Mouse (Mus musculus) hindbrain, postnatal 0 days (tissue): ENCODE measurements at regions not wholly inside any gene's neighbourhood (a gene's known extent, or its start where the extent isn't known, plus 50 kb on each side); places are given as distances from the start of the nearest gene placed in this dataset.

Experiments
- ATAC-seq: fragments of 200-750 bp; cut with Nextera tagmentation; 2 replicates; pipeline ENCODE4 v1.8.0; 2017; ENCODE audit warnings: mild to moderate bottlenecking, moderate TSS enrichment, moderate library complexity
- DNase-seq: peaks from one replicate; pipeline ENCODE4 v3.0.0-alpha.2; 2015; ENCODE audit warnings: low spot score
- H3K27ac ChIP-seq: fragments of 300-500 bp; sonication (generic); 2 replicates; pipeline ENCODE4 v1.5.1; 2014; ENCODE audit warnings: mild to moderate bottlenecking
- H3K27me3 ChIP-seq: fragments of 300-500 bp; sonication (generic); 2 replicates; pipeline ENCODE4 v1.6.1; 2014; ENCODE audit warnings: low read length, mixed read lengths; ENCODE audit not compliant: insufficient read depth
- H3K36me3 ChIP-seq: fragments of 300-500 bp; sonication (generic); 2 replicates; pipeline ENCODE4 v1.6.1; 2014; ENCODE audit warnings: low read length, mixed read lengths; ENCODE audit not compliant: insufficient read depth
- H3K4me1 ChIP-seq: fragments of 300-500 bp; sonication (generic); 2 replicates; pipeline ENCODE4 v1.6.1; 2014; ENCODE audit warnings: antibody characterized with exemption, low read length, mixed read lengths; ENCODE audit not compliant: insufficient read depth
- H3K4me2 ChIP-seq: fragments of 300-500 bp; sonication (generic); 2 replicates; pipeline ENCODE4 v1.6.1; 2014; ENCODE audit warnings: low read depth, mild to moderate bottlenecking, low read length, moderate library complexity, mixed read lengths
- H3K4me3 ChIP-seq: fragments of 300-500 bp; sonication (generic); 2 replicates; pipeline ENCODE4 v1.5.1; 2014; ENCODE audit warnings: low read length
- H3K9ac ChIP-seq: fragments of 300-500 bp; sonication (generic); replicated peaks from 2 replicates; pipeline ENCODE4 v1.6.1; 2014; ENCODE audit warnings: mild to moderate bottlenecking, low read length, moderate library complexity, mixed read lengths
- H3K9me3 ChIP-seq: fragments of 300-500 bp; sonication (generic); 2 replicates; pipeline ENCODE4 v1.6.1; 2016; ENCODE audit warnings: low read length, mixed read lengths
- CTCF ChIP-seq: IDR thresholded peaks from 2 replicates; pipeline ENCODE4 v1.5.1; 2016; ENCODE audit warnings: antibody characterized with exemption, control low read depth, low read depth
- WGBS: fragments of 180-500 bp; shearing (Covaris S2); extraction: QIAGEN DNeasy Blood & Tissue Kit; methylation state at CpG from one replicate; pipeline ENCODE4 v1.1.7; 2014; 5-methylcytosine and 5-hydroxymethylcytosine counted together

DNA sequence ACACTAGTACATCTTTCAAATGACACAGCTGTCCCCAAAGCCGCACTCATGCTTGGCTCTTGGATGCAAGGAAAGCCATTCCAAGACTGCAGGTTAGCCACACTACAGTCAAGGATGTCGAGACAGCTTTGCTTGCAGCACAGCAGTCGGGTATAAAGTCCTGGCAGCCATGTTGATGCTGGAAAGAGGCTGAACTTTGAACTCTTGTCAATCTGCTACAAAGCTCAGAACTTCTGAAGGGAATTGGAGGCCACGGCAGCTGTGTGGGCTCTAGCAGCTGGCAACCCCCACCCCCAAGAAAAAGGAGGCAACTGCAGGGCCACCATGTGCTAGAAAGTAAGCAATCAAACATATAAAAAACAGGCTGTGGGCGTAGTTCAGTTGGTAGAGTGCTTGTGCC, 90.0 kb upstream of the Zcchc2 start:
- TF ChIP-seq CTCF, result no peak
- DNase-seq (no peak), ATAC-seq (no peak)
- H3K36me3 ChIP-seq, result no peaks in the 10 kb centered on the region
- no peak overlapping the region for H3K4me3 ChIP-seq
- 69% methylated on average over 5 of the region's 5 CpGs for WGBS
- no peak overlapping the region for H3K4me2 ChIP-seq
- no peaks in the 10 kb centered on the region for H3K4me1 ChIP-seq
- no peaks in the 10 kb centered on the region for H3K27me3 ChIP-seq
- no peaks in the 10 kb centered on the region for H3K9me3 ChIP-seq
- H3K27ac ChIP-seq, result no peak overlapping the region
- no peak overlapping the region for H3K9ac ChIP-seq

DNA sequence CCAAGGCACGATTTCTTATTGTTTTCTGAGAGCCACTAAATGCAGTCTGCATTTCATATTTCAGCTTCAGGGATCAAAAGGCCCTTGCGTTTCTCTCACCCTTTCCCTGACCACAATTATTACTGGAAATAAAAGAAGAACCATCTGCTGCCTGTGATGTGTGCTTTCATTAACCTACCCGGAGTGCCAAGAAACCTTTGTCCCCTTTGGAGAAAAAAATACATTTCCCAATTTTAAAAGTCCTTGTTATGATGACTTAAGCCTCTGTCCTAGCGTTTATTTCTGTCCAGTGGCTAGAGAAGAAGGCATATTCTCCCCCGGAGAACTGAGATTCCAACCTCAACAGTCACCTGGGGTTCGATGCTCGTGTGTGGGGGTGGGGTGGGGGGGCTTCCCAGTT, 89.3 kb upstream of the Zcchc2 start:
- 0 out of 2 replicates have a peak, but pooled peaks cover under 1% of the 10 kb centered on the region for H3K4me1 ChIP-seq
- no peak overlapping the region for H3K9ac ChIP-seq
- 67% methylated on average over 7 of the region's 7 CpGs for WGBS
- no peak overlapping the region for H3K27ac ChIP-seq
- H3K4me2 ChIP-seq, result no peak overlapping the region
- TF ChIP-seq CTCF, result no peak
- DNase-seq, result no peak
- H3K27me3 ChIP-seq, result no peaks in the 10 kb centered on the region
- no peaks in the 10 kb centered on the region for H3K9me3 ChIP-seq
- ATAC-seq, result no peak
- no peak overlapping the region for H3K4me3 ChIP-seq
- H3K36me3 ChIP-seq, result no peaks in the 10 kb centered on the region

DNA sequence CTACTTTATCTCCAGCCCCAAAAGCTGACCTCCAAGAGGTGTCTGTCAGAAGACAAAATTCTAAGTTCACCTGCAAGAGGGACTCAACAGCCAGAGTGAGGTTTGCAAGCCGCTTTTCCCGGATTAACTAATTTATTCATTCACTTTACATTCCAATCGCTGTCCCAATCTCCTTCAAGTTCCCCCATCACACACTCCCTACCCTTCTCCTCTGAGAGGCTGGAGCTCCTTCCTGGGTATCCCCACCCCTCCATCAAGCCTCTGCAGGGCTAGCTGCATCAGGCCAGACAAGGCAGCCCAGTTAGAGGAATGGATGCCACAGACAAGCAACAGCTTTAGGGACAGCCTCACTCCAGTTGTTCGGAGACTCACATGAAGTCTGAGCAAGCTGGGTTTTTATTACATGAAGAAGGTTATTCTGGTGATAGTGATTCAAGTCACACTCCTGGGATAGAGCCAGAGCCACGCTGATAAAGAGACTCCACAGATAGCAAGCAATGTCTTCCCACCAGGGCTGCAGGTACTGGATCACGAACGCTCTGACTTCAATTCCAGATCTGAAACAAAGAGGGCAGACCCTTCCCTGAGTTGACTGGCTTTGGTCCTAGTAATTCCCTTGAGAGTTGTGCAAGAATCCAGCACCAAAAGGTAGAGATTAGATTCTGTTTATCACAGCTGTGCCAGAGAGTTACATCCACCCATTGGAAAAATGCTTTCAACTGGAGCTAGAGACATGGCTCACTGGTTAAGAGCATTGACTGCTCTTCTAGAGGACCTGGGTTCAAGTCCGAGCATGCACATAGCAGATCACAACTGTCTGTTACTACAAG, 86.7 kb upstream of the Zcchc2 start:
- no peak overlapping the region for H3K4me3 ChIP-seq
- no peak overlapping the region for H3K9ac ChIP-seq
- no peaks in the 10 kb centered on the region for H3K27me3 ChIP-seq
- no peaks in the 10 kb centered on the region for H3K36me3 ChIP-seq
- no peak overlapping the region for H3K4me2 ChIP-seq
- ATAC-seq (no peak), DNase-seq (peak; percentile 6)
- peaks cover 13% of the 10 kb centered on the region; the same call in 1 of the 2 replicates for H3K4me1 ChIP-seq
- 64% methylated on average over 8 of the region's 8 CpGs for WGBS
- no peaks in the 10 kb centered on the region for H3K9me3 ChIP-seq
- no peak overlapping the region for H3K27ac ChIP-seq
- TF ChIP-seq CTCF, result no peak

DNA sequence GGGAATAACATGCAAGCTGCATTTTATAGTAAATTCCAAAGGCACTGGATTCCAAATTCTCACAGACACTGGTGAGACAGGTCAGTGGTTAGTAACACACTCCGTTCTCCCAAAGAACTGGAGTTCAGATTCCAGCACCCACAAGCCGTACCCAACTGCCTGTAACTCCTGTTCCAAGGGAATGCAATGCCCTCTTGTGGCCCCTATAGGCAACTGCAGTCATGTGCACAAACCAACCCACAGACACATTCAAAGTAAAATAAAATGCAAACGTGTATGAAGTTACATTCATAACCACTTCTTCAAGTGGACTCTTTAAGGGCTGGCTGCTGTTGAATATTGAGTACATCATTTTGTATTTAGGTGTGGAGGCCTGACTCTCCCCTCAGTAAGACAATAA, 85.5 kb upstream of the Zcchc2 start:
- H3K27ac ChIP-seq, result no peak overlapping the region
- no peaks in the 10 kb centered on the region for H3K36me3 ChIP-seq
- H3K9ac ChIP-seq, result no peak overlapping the region
- no peak for ATAC-seq
- H3K27me3 ChIP-seq, result no peaks in the 10 kb centered on the region
- H3K4me1 ChIP-seq, result peaks cover 15% of the 10 kb centered on the region; the same call in 1 of the 2 replicates
- TF ChIP-seq CTCF, result peak; percentile 42
- DNase-seq, result no peak
- H3K4me3 ChIP-seq, result no peak overlapping the region
- 92% methylated on average over 3 of the region's 3 CpGs for WGBS
- H3K4me2 ChIP-seq, result no peak overlapping the region
- no peaks in the 10 kb centered on the region for H3K9me3 ChIP-seq

DNA sequence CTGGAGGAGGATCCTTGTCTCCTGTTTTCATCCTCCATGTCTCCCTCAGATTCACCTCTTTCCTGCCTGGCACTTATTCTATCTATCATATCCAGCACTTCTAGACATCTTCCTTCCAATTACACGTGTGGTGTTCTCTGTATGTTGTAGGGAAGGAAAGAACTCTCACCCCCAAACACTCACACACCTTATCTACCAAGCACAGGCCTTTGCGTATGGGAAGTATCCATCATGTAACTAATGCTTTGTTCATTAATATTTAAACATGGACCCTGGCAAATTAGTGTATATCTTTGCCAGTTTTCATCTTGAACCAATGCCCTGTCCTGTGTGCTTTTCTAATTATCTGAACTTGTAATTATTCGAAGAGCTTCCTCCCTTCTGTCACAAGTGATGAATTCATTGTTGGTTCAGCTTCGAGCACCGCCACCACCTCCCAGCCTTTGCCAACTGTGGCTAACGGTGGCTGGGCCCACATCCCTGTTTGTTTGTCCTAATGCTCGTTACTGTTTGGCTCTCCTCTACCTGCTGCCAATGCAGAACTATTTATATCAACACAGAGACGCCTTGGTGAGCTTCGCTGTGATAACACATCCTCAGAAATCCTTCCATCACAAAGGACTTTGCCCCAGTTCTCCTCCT, 84.3 kb upstream of the Zcchc2 start:
- Histone ChIP-seq H3K27me3 (no peaks in the 10 kb centered on the region), H3K4me2 (no peak overlapping the region), H3K27ac (no peak overlapping the region), H3K36me3 (no peaks in the 10 kb centered on the region), H3K4me1 (peaks cover 15% of the 10 kb centered on the region; the same call in 1 of the 2 replicates), H3K9ac (no peak overlapping the region), H3K4me3 (no peak overlapping the region), H3K9me3 (no peaks in the 10 kb centered on the region)
- no peak for ATAC-seq
- WGBS, result 38% methylated on average over 9 of the region's 9 CpGs
- DNase-seq, result no peak
- no peak for TF ChIP-seq CTCF

DNA sequence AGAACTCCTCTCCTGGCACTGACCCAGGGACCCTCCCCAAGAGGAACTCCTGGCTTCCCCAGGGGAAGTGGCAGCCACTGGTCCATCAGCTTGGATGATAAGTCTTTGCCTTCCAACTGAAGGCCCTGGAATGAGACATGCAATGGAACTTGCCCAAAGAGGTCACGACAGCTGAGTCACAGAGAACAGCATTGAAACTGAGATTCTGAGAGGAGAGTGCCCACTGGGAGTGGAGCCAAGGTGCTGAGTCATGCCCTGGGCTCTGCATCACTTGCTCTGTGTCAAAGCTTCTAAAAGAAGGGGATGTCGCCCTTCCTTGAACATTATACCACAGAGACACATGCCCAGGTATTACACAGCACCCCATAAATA, 83.8 kb upstream of the Zcchc2 start:
- TF ChIP-seq CTCF, result no peak
- Histone ChIP-seq H3K4me1 (peaks cover 15% of the 10 kb centered on the region; the same call in 1 of the 2 replicates), H3K27me3 (no peaks in the 10 kb centered on the region), H3K4me2 (no peak overlapping the region), H3K27ac (no peak overlapping the region), H3K9ac (no peak overlapping the region), H3K36me3 (no peaks in the 10 kb centered on the region), H3K9me3 (no peaks in the 10 kb centered on the region), H3K4me3 (no peak overlapping the region)
- DNase-seq (peak; percentile 52), ATAC-seq (peak; percentile 59)
- 56% methylated on average over 2 of the region's 2 CpGs for WGBS
